Mouse (Mus musculus): ENCODE results near the gene Grm4.

- TF ChIP-seq EP300 (IDR thresholded peaks at IDR 0.05; ENCODE audit: insufficient read depth, low read depth, low read length) (no peak), CTCF (IDR thresholded peaks at IDR 0.05) (no peak), POLR2A (IDR thresholded peaks at IDR 0.05; ENCODE audit: insufficient read depth, low read depth, low read length) (peak; percentile 80)
Observed at GRCm38 (mm10) chr17:27556315-27557011, 35.3 kb upstream of the Grm4 start, which contains the start of gene Hmga1.

Measured in heart, adult 2 months (tissue).